Mouse (Mus musculus) common myeloid progenitor, adult 5-6 weeks (primary cell): ENCODE results near the gene Gm42417. TPM values are rescaled to one million over a fixed set of nuclear protein-coding genes. Genes with fewer than 3 reads are reported as not detected.

Experiments
- ATAC-seq: replicated peaks from 2 replicates; pipeline ENCODE4 v1.8.0; 2016; ENCODE audit warnings: low read depth, mild to moderate bottlenecking, moderate TSS enrichment, inconsistent platforms; ENCODE audit not compliant: poor library complexity, severe bottlenecking
- total RNA-seq: library from RNA; stranded (forward); fragments of 200-1000, 187-1606 nt; gene quantifications from 2 replicates; pipeline ENCODE4 v1.2.3, GENCODE M21; 2017

Gene Gm42417
- total RNA-seq, 1 experiment from 2014 or later, result not detected

DNA sequence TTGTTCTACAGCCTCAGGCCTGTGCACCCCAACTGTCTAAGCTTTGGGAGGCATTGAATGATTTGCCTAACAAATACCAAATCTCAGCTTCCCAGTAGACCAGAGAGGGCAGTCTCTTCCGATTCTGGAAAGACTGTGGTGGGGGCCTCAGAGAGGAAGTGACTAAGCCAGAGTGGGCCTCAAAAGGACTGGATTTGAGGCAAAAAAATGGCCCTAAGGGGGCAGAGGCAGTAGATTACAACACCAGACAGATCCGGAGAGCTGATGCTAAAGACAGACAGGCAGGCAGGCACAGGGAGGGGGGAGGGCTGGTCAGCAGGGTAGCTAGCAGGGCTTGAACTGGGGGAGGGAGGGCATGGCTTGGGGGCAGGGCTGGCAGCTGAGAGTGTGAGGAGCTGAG is 27.2 kb upstream of the Gm42417 start:
- ATAC-seq, result peak; percentile 45

- ATAC-seq, result 0 out of 2 replicates have a peak, but pooled peaks have one; percentile 10
Observed at GRCm38 (mm10) chr1:36564101-36564500, 24.9 kb upstream of the Gm42417 start.

GRCm38 (mm10) chr1:36563632-36564031 is 24.4 kb upstream of the Gm42417 start:
- no peak for ATAC-seq

DNA sequence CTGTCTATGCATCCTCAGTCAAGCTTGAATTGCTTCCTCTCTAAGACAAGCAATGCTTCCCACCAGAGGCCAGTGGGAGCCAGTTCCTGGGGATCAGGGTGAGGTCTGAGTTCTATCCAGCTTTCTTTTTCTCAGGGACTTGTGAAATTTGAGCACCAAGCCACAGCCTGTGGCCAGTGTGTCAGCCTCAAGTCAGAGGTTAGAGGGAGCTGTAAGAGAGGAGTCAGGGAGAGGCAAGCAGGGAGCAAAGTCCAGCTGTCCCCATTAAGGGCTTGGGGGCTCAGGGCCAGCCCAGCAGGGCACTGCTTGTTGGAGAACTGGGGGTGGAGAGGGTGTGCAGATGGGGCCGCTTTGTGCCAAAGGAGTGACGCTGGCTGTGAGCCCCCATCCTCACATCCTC is 24.0 kb upstream of the Gm42417 start:
- no peak for ATAC-seq

GRCm38 (mm10) chr1:36562388-36562787 is 23.2 kb upstream of the Gm42417 start:
- no peak for ATAC-seq

GRCm38 (mm10) chr1:36560903-36561302 is 21.7 kb upstream of the Gm42417 start:
- no peak for ATAC-seq

GRCm38 (mm10) chr1:36559888-36560287 is 20.7 kb upstream of the Gm42417 start:
- no peak for ATAC-seq

DNA sequence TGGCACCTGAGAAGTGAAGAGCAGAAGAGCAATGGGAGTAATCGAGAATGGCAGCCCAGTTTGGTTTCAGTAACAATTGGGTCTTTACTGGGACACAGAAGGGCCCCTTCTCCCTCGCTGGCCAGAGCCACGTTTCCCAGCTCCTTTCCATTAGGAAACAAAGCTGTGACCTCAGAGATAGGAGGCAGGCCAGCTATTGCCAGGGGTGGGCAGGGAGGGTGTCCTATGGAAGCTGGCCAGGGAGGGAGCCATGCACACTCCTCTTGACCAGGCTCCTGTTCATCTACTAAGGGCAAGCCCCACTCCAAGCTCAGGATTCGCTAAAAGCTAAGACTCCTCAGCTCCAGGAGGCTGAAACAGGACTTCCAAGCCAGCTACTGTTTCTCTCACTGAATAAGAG is 20.0 kb upstream of the Gm42417 start:
- ATAC-seq, result no peak

GRCm38 (mm10) chr1:36558031-36558993 is 19.1 kb upstream of the Gm42417 start, which contains the start of gene Sema4c:
Gene Sema4c (minus strand): TSS chr1:36558349.
- 0 out of 2 replicates have a peak, but pooled peaks have one; percentile 4 for ATAC-seq

DNA sequence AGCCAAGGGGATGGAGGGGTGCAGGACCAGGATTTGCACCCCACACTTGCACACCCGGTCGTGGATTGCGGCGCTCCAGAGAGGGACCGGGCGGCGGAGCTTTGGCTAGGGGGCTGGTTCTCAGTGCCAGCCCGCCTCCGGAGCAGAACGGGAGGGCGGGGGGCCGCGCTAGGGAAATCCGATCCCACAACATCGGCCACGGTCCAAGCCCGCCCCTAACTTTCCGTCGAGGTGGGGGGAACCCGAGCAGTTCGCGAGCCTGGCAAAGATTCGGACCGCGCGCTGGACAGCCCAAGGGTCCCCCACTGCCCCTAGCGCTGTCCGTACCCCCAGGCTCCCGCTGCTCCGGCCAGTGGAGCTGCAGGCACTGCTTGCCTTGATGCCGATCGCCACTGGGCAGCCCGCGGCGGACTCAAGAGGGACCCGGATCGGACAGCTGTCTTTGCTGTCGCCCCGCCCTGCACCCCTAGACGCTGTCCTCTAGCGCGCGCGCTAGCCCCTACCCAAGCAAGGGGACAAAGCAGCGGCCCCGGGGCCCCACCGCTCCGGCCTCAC is 18.3 kb upstream of the Gm42417 start:
- peak; percentile 9 for ATAC-seq

- ATAC-seq, result peak; percentile 56
Observed at GRCm38 (mm10) chr1:36556553-36557456, 17.6 kb upstream of the Gm42417 start.

- ATAC-seq, result peak; percentile 4; the same call in 1 of the 2 replicates
Observed at GRCm38 (mm10) chr1:36555798-36556395, 16.7 kb upstream of the Gm42417 start.

DNA sequence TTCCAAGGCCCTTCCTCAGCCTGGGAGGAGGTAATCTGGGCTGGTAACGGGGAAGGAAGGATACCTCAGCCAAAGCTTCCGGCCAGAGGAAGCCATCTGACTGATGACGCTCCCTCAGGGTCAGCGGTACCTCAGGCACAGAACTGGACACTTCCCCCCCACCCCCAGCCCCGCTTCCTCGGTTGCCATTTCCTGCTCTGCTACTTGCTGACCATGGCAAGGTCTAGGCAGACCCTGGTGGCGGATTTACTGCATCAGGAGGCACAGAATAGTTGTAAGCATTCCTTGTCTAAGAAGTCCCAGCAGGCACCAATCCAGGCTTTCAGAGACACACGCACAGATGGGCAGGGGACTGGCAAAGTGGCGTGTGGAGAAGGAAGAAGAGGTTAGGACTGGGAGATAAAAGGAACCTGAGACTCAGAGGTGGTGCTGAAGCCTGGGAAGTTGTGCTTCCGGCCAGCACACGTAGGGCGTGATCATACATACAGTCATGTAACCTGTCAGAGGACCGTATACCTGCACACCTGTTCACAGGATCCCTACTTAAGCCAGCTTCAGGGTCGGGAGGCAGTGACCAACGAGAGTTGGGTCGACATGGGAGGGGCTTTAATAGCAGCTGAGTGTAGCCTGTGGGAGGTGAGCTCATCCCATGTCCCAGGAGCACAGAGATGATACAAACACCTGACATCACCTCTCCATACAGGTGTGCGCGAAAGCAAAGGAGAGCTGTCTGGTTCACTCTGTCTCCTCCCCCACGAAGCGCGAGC is 15.6 kb upstream of the Gm42417 start:
- no peak for ATAC-seq

DNA sequence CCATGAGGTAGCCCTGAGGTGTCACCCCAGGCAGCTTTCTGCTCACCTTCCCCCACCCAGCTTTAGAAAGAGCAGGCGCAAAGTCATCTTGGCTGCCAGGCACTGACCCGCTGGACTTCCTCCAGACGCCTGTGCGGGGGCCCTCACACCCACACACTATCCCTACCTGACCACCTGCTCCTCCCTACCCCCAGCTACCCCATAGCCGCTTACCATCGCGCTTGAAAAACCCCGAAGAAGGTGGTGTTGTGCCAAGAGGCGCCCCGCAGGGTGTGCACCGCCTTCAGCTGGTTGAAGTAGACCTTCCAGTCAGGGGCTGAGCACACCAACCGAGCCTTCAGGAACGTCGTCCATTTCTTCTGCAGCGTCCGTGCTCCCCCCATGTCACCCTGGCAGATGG is 13.3 kb upstream of the Gm42417 start:
- ATAC-seq, result no peak

- ATAC-seq, result no peak
Observed at GRCm38 (mm10) chr1:36551904-36552303, 12.7 kb upstream of the Gm42417 start.

GRCm38 (mm10) chr1:36550075-36550863 is 11.0 kb upstream of the Gm42417 start:
- ATAC-seq, result no peak

DNA sequence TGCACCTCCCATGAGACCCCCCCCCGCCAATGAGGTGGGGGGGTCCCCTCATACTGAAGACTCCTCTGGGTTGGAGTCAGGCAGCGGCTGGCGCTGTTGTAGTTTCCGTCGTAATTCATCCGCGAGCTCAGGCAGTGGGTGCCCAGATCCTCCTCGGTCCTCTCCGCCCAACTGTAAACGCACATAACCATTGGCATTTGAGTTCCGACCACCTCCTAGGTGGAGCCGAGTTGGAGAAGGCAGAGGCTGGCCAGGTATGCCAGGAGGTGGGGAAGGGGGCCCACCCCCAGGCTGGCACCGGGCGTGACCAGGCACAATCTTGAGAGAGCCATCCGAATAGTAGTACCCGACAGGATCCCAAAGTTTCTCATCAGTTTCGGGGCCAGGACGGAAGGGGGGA is 10.3 kb upstream of the Gm42417 start:
- ATAC-seq, result no peak

- no peak for ATAC-seq
Observed at GRCm38 (mm10) chr1:36548771-36549170, 9.5 kb upstream of the Gm42417 start.
